Mouse (Mus musculus) stomach, embryonic 16.5 days (tissue): ENCODE data around the gene Hagh. TPM values are rescaled to one million over a fixed set of nuclear protein-coding genes. Genes with fewer than 3 reads are reported as not detected.
A peak's percentile ranks its signal among the peaks of the same experiment; 100 is the strongest.

ENCODE experiments used
- ATAC-seq: fragments of 200-750 bp; cut with Nextera tagmentation; 2 replicates; pipeline ENCODE4 v1.8.0; 2017; ENCODE audit warnings: moderate number of reproducible peaks, moderate TSS enrichment; ENCODE audit not compliant: insufficient read depth, low FRiP score
- H3K27ac ChIP-seq: fragments of 300-500 bp; sonication (generic); 2 replicates; pipeline ENCODE4 v1.5.1; 2014; ENCODE audit warnings: low read length
- H3K27me3 ChIP-seq: fragments of 300-500 bp; sonication (generic); 2 replicates; pipeline ENCODE4 v1.6.1; 2014; ENCODE audit warnings: low read length, control low read depth, mixed read lengths; ENCODE audit not compliant: control insufficient read depth, insufficient read depth
- H3K36me3 ChIP-seq: fragments of 300-500 bp; sonication (generic); 2 replicates; pipeline ENCODE4 v1.6.1; 2014; ENCODE audit warnings: low read length; ENCODE audit not compliant: control insufficient read depth, insufficient read depth
- H3K4me1 ChIP-seq: fragments of 300-500 bp; sonication (generic); 2 replicates; pipeline ENCODE4 v1.6.1; 2014; ENCODE audit warnings: low read length, control low read depth, mixed read lengths; ENCODE audit not compliant: control insufficient read depth, insufficient read depth
- H3K4me2 ChIP-seq: fragments of 300-500 bp; sonication (generic); 2 replicates; pipeline ENCODE4 v1.6.1; 2014; ENCODE audit warnings: low read depth, low read length, mixed read lengths
- H3K4me3 ChIP-seq: fragments of 300-500 bp; sonication (generic); replicated peaks from 2 replicates; pipeline ENCODE4 v1.5.1; 2014; ENCODE audit warnings: mild to moderate bottlenecking, low read length
- H3K9ac ChIP-seq: fragments of 300-500 bp; sonication (generic); 2 replicates; pipeline ENCODE4 v1.6.1; 2014; ENCODE audit warnings: low read length
- H3K9me3 ChIP-seq: fragments of 300-500 bp; sonication (generic); replicated peaks from 2 replicates; pipeline ENCODE4 v1.6.1; 2016; ENCODE audit warnings: low read length, control low read depth; ENCODE audit not compliant: control insufficient read depth
- WGBS: fragments of 180-500 bp; shearing (Covaris S2); extraction: QIAGEN DNeasy Blood & Tissue Kit; methylation state at CpG from one replicate; pipeline ENCODE4 v1.1.7; 2014; 5-methylcytosine and 5-hydroxymethylcytosine counted together
- polyA plus RNA-seq: library from polyadenylated mRNA; unstranded; fragments of >200 nt; fragmentation: Nextera tagmentation; extraction: Ambion mirVana; gene quantifications from 2 replicates; pipeline ENCODE4 v1.2.1, GENCODE M21; 2015

Hagh gene
- polyA plus RNA-seq, 1 experiment from 2014 or later = 50.9 TPM

- WGBS = 11% methylated on average over 23 of the region's 23 CpGs
- no peaks in the 10 kb centered on the region for H3K9me3 ChIP-seq
- ATAC-seq = 0 out of 2 replicates have a peak, but pooled peaks have one; percentile 1
- H3K4me1 ChIP-seq = peaks cover 24% of the 10 kb centered on the region
- H3K9ac ChIP-seq = peak overlapping the region; percentile 96
- peak overlapping the region; percentile 79 for H3K4me3 ChIP-seq
- peaks cover 20% of the 10 kb centered on the region for H3K36me3 ChIP-seq
- H3K4me2 ChIP-seq = peak overlapping the region; percentile 99
- peak overlapping the region; percentile 91 for H3K27ac ChIP-seq
- H3K27me3 ChIP-seq = no peaks in the 10 kb centered on the region
These were observed 55.8 kb downstream of the Hagh start for GRCm38 (mm10) chr17:24895571-24896240.

- Histone ChIP-seq H3K27ac (peak within 1 kb of the TSS; percentile 91), H3K9me3 (no peaks in the 10 kb centered on the region), H3K4me1 (peaks cover 24% of the 10 kb centered on the region), H3K4me3 (peak within 1 kb of the TSS; percentile 79), H3K9ac (peak within 1 kb of the TSS; percentile 96), H3K27me3 (no peaks in the 10 kb centered on the region), H3K36me3 (peaks cover 21% of the 10 kb centered on the region), H3K4me2 (peak within 1 kb of the TSS; percentile 99)
- WGBS = under 1% methylated on average over 50 of the region's 50 CpGs
- peak; percentile 86 for ATAC-seq
These were observed 56.5 kb downstream of the Hagh start, which contains the start of gene Nme3 for GRCm38 (mm10) chr17:24896241-24896992. Gene Nme3, plus strand, starts transcription at chr17:24896500.

GRCm38 (mm10) chr17:24896993-24897269 lies 57.0 kb downstream of the Hagh start:
- 31% methylated on average over 11 of the region's 11 CpGs for WGBS
- Histone ChIP-seq H3K9ac (peak overlapping the region; percentile 96), H3K27ac (peak overlapping the region; percentile 66; the same call in 1 of the 2 replicates), H3K4me2 (peak overlapping the region; percentile 99), H3K4me1 (peaks cover 24% of the 10 kb centered on the region), H3K27me3 (no peaks in the 10 kb centered on the region), H3K4me3 (peak overlapping the region; percentile 79), H3K36me3 (peaks cover 26% of the 10 kb centered on the region), H3K9me3 (no peaks in the 10 kb centered on the region)
- no peak for ATAC-seq

GRCm38 (mm10) chr17:24897600-24897999 lies 57.7 kb downstream of the Hagh start:
- Histone ChIP-seq H3K9ac (peak overlapping the region; percentile 96), H3K36me3 (peaks cover 29% of the 10 kb centered on the region), H3K27ac (no peak overlapping the region), H3K4me2 (peak overlapping the region; percentile 99), H3K9me3 (no peaks in the 10 kb centered on the region), H3K4me3 (no peak overlapping the region), H3K4me1 (peaks cover 24% of the 10 kb centered on the region), H3K27me3 (no peaks in the 10 kb centered on the region)
- no peak for ATAC-seq
- WGBS = 76% methylated on average over 4 of the region's 4 CpGs

GRCm38 (mm10) chr17:24898041-24898854 lies 58.3 kb downstream of the Hagh start:
- H3K4me2 ChIP-seq = no peak overlapping the region
- H3K4me3 ChIP-seq = no peak overlapping the region
- H3K27ac ChIP-seq = no peak overlapping the region
- H3K9ac ChIP-seq = no peak overlapping the region
- no peaks in the 10 kb centered on the region for H3K9me3 ChIP-seq
- peaks cover 24% of the 10 kb centered on the region for H3K4me1 ChIP-seq
- WGBS = 78% methylated on average over 4 of the region's 4 CpGs
- peaks cover 29% of the 10 kb centered on the region for H3K36me3 ChIP-seq
- no peak for ATAC-seq
- H3K27me3 ChIP-seq = no peaks in the 10 kb centered on the region

- H3K36me3 ChIP-seq = peaks cover 34% of the 10 kb centered on the region
- H3K27me3 ChIP-seq = no peaks in the 10 kb centered on the region
- H3K4me1 ChIP-seq = peaks cover 19% of the 10 kb centered on the region
- no peak overlapping the region for H3K27ac ChIP-seq
- 84% methylated on average over 5 of the region's 5 CpGs for WGBS
- H3K4me3 ChIP-seq = no peak overlapping the region
- H3K9me3 ChIP-seq = no peaks in the 10 kb centered on the region
- no peak overlapping the region for H3K9ac ChIP-seq
- ATAC-seq = no peak
- no peak overlapping the region for H3K4me2 ChIP-seq
These were observed 59.2 kb downstream of the Hagh start for GRCm38 (mm10) chr17:24899153-24899552.

- ATAC-seq = no peak
- H3K9me3 ChIP-seq = no peaks in the 10 kb centered on the region
- WGBS = 94% methylated on average over 6 of the region's 6 CpGs
- H3K9ac ChIP-seq = no peak overlapping the region
- H3K36me3 ChIP-seq = peaks cover 41% of the 10 kb centered on the region
- peaks cover 17% of the 10 kb centered on the region for H3K4me1 ChIP-seq
- H3K27ac ChIP-seq = no peak overlapping the region
- no peak overlapping the region for H3K4me3 ChIP-seq
- no peaks in the 10 kb centered on the region for H3K27me3 ChIP-seq
- no peak overlapping the region for H3K4me2 ChIP-seq
These were observed 60.1 kb downstream of the Hagh start for GRCm38 (mm10) chr17:24900014-24900413.

- Histone ChIP-seq H3K4me1 (peaks cover 6% of the 10 kb centered on the region), H3K4me3 (no peak overlapping the region), H3K9ac (no peak overlapping the region), H3K27ac (no peak overlapping the region), H3K27me3 (no peaks in the 10 kb centered on the region), H3K4me2 (no peak overlapping the region), H3K9me3 (no peaks in the 10 kb centered on the region), H3K36me3 (peaks cover 50% of the 10 kb centered on the region)
- 88% methylated on average over 5 of the region's 5 CpGs for WGBS
- no peak for ATAC-seq
These were observed 62.2 kb downstream of the Hagh start for GRCm38 (mm10) chr17:24902124-24902523.
